Mouse (Mus musculus) olfactory bulb, adult 2 months (tissue): Measurements from ENCODE around the gene Cstf2t. TPM values are rescaled to one million over a fixed set of nuclear protein-coding genes. Genes with fewer than 3 reads are reported as not detected.

ENCODE experiments used
- H3K27ac ChIP-seq: fragments of 200-500 bp; 2 replicates; pipeline ENCODE4 v1.5.1; 2012; ENCODE audit warnings: low read depth, low read length; ENCODE audit not compliant: insufficient read depth
- H3K4me1 ChIP-seq: fragments of 200-500 bp; 2 replicates; pipeline ENCODE4 v1.6.1; 2012; ENCODE audit warnings: low read length; ENCODE audit not compliant: control insufficient read depth, insufficient read depth
- H3K4me3 ChIP-seq: fragments of 200-500 bp; 2 replicates; pipeline ENCODE4 v1.5.1; 2012; ENCODE audit warnings: mild to moderate bottlenecking, low read depth, low read length, moderate library complexity; ENCODE audit not compliant: insufficient read depth
- CTCF ChIP-seq: fragments of 200-500 bp; IDR thresholded peaks from 2 replicates; pipeline ENCODE4 v1.5.1; 2012; ENCODE audit warnings: low read depth, mild to moderate bottlenecking, low read length, moderate library complexity; ENCODE audit not compliant: insufficient read depth
- POLR2A ChIP-seq: fragments of 200-500 bp; IDR thresholded peaks from 2 replicates; pipeline ENCODE4 v1.6.1; 2012; ENCODE audit warnings: mild to moderate bottlenecking, low read depth, low read length, moderate library complexity; ENCODE audit not compliant: insufficient read depth
- WGBS: fragments of 180-500 bp; shearing (Covaris S2); methylation state at CpG from one replicate; pipeline ENCODE4 v1.1.7; 2018; 5-methylcytosine and 5-hydroxymethylcytosine counted together
- polyA plus RNA-seq: library from polyadenylated mRNA; stranded (reverse); fragments of >200 nt; gene quantifications from 2 replicates; pipeline ENCODE4 v1.2.4, GENCODE M21; 2012; ENCODE audit warnings: low replicate concordance; ENCODE audit not compliant: missing spikeins, insufficient read depth, insufficient read length

The Cstf2t gene
- polyA plus RNA-seq, 1 experiment = not detected

GRCm38 (mm10) chr19:31114690-31115089 lies 32.1 kb downstream of the Cstf2t start:
- Histone ChIP-seq H3K4me3 (no peak overlapping the region), H3K4me1 (no peaks in the 10 kb centered on the region), H3K27ac (no peak overlapping the region)
- 31% methylated on average over 4 of the region's 4 CpGs for WGBS
- TF ChIP-seq POLR2A = no peak
- TF ChIP-seq CTCF = no peak

- 92% methylated on average over 3 of the region's 3 CpGs for WGBS
- Histone ChIP-seq H3K27ac (no peak overlapping the region), H3K4me3 (no peak overlapping the region), H3K4me1 (no peaks in the 10 kb centered on the region)
- TF ChIP-seq POLR2A (no peak), CTCF (no peak)
Observed at GRCm38 (mm10) chr19:31124628-31125027, 42.0 kb downstream of the Cstf2t start.

- no peak for TF ChIP-seq CTCF
- no peak for TF ChIP-seq POLR2A
- 85% methylated on average over 8 of the region's 8 CpGs for WGBS
- Histone ChIP-seq H3K4me3 (no peak overlapping the region), H3K4me1 (no peaks in the 10 kb centered on the region), H3K27ac (no peak overlapping the region)
Observed at GRCm38 (mm10) chr19:31132614-31133013, 50.0 kb downstream of the Cstf2t start.

- H3K27ac ChIP-seq = no peak overlapping the region
- H3K4me3 ChIP-seq = no peak overlapping the region
- no peaks in the 10 kb centered on the region for H3K4me1 ChIP-seq
- WGBS = 56% methylated on average over 2 of the region's 2 CpGs
- TF ChIP-seq POLR2A = no peak
- no peak for TF ChIP-seq CTCF
Observed at GRCm38 (mm10) chr19:31136316-31136715, 53.7 kb downstream of the Cstf2t start.
